Comparison of ENCODE assay signal across 28 mouse cellular contexts in the genomic region with DNA sequence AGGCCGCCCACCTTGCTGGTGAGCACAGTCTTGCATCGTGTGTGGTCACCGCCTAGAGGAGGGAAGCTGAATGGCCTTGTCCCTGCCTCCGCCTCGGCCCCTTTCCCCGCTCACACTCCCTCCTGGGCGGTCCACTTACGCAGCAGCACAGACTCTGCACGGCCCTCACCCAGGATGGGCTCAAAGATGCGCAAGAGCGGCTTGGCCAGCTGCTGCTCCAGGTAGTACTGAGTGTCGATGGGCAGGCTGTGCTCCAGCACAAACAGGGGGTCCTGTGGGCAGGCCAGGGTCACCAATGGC. TPM values are rescaled to one million over a fixed set of nuclear protein-coding genes. Genes with fewer than 3 reads are reported as not detected.
DNase-seq lines count a peak whose midpoint lies in the region; ATAC-seq and TF ChIP-seq lines count a peak whose summit lies in the region.
"Had no signal": no experiment of that assay in that cellular context is flagged by ENCODE, and none has a peak within 500 bp of the region (broad histone marks: within the 10 kb centered on the region; RNA-seq: fewer than 3 reads in every experiment).

No protein-coding gene starts in this region.

- H3K4me2 ChIP-seq in liver, embryonic 11.5 days, result no peak overlapping the region
- H3K4me2 ChIP-seq in liver, embryonic 12.5 days, result no peak overlapping the region
- H3K4me2 ChIP-seq in CH12.LX (ENCODE audit: insufficient read depth, low read depth, poor library complexity, severe bottlenecking), result peak overlapping the region; percentile 52
- H3K4me2 ChIP-seq in kidney, embryonic 14.5 days (replicated peaks; ENCODE audit: low read depth, low read length), result no peak overlapping the region
- H3K4me2 ChIP-seq: embryonic facial prominence, embryonic 13.5 days; forebrain, embryonic 12.5 days; forebrain, embryonic 15.5 days; heart, embryonic 12.5 days; heart, embryonic 15.5 days; hindbrain, embryonic 13.5 days; intestine, embryonic 15.5 days had no signal

- H3K79me2 ChIP-seq in CH12.LX (replicated peaks; ENCODE audit: control insufficient read depth, extremely low read depth, insufficient read depth, poor library complexity, severe bottlenecking), result peaks cover 10% of the 10 kb centered on the region

- no peak for TF ChIP-seq EP300 in CH12.LX (IDR thresholded peaks at IDR 0.05; ENCODE audit: low read length)

- no peaks in the 10 kb centered on the region for H3K9me3 ChIP-seq in liver, embryonic 11.5 days (ENCODE audit: control insufficient read depth, low read length)
- H3K9me3 ChIP-seq in liver, embryonic 12.5 days (replicated peaks), result no peaks in the 10 kb centered on the region
- no peaks in the 10 kb centered on the region for H3K9me3 ChIP-seq in CH12.LX (replicated peaks; ENCODE audit: low read length)
- H3K9me3 ChIP-seq in E14TG2a.4 (ENCODE audit: low read length), result no peaks in the 10 kb centered on the region
- H3K9me3 ChIP-seq in kidney, embryonic 14.5 days (ENCODE audit: control insufficient read depth, low read length), result no peaks in the 10 kb centered on the region
- H3K9me3 ChIP-seq: embryonic facial prominence, embryonic 10.5 days; embryonic facial prominence, embryonic 13.5 days; forebrain, embryonic 12.5 days; forebrain, embryonic 15.5 days; heart, embryonic 12.5 days; heart, embryonic 15.5 days; hindbrain, embryonic 10.5 days; hindbrain, embryonic 13.5 days; intestine, embryonic 15.5 days had no signal

- peaks cover 2% of the 10 kb centered on the region for H3K27me3 ChIP-seq in liver, embryonic 11.5 days (replicated peaks; ENCODE audit: control insufficient read depth, insufficient read depth, low read length)
- H3K27me3 ChIP-seq in liver, embryonic 12.5 days (replicated peaks), result peaks cover 11% of the 10 kb centered on the region; the same call in 1 of the 2 replicates
- no peaks in the 10 kb centered on the region for H3K27me3 ChIP-seq in CH12.LX (replicated peaks)
- peaks cover 5% of the 10 kb centered on the region; the same call in 1 of the 2 replicates for H3K27me3 ChIP-seq in E14TG2a.4 (ENCODE audit: insufficient read depth, low read length)
- no peaks in the 10 kb centered on the region for H3K27me3 ChIP-seq in splenic B cell, adult 2 months (ENCODE audit: control insufficient read depth, insufficient read depth, low read length, poor library complexity, severe bottlenecking)
- 0 out of 2 replicates have a peak, but pooled peaks cover 1% of the 10 kb centered on the region for H3K27me3 ChIP-seq in kidney, embryonic 14.5 days (ENCODE audit: control insufficient read depth, insufficient read depth, low read length)
- H3K27me3 ChIP-seq: forebrain, embryonic 15.5 days; intestine, embryonic 15.5 days had no signal

- ATAC-seq in liver, embryonic 11.5 days (replicated peaks; ENCODE audit: low FRiP score), result 0 out of 2 replicates have a peak, but pooled peaks have one; percentile 9
- no peak for ATAC-seq in liver, embryonic 12.5 days
- no peak for ATAC-seq in kidney, embryonic 14.5 days (ENCODE audit: low FRiP score, low TSS enrichment)
- ATAC-seq: CD4-positive, CD25-positive, alpha-beta regulatory T cell, adult 4 months; forebrain, embryonic 15.5 days; hindbrain, embryonic 16.5 days had no signal

- H3K4me3 ChIP-seq in liver, embryonic 11.5 days (ENCODE audit: low read depth, low read length), result no peak overlapping the region
- no peak overlapping the region for H3K4me3 ChIP-seq in liver, embryonic 12.5 days
- H3K4me3 ChIP-seq in CH12.LX (replicated peaks in 1 of 3; ENCODE audit: low read depth in 2 of 3, low read length in 2 of 3, poor library complexity in 1 of 3) (peak overlapping the region in 2 of 3 experiments; percentile 11 to 43), E14TG2a.4 (replicated peaks; ENCODE audit: low read length) (peak overlapping the region; percentile 59)
- no peak overlapping the region for H3K4me3 ChIP-seq in kidney, embryonic 14.5 days (ENCODE audit: low read length)
- H3K4me3 ChIP-seq: embryonic facial prominence, embryonic 10.5 days; embryonic facial prominence, embryonic 13.5 days; erythroblast, embryonic 14.5 days; forebrain, embryonic 12.5 days; forebrain, embryonic 15.5 days; heart, embryonic 12.5 days; heart, embryonic 15.5 days; hindbrain, embryonic 10.5 days; hindbrain, embryonic 13.5 days; intestine, embryonic 15.5 days had no signal

- dilution Hi-C loops in CH12.LX (cut with MboI; ENCODE audit: extremely low pct_ligation_motif_present, extremely low pct_unique_long_range_greater_than_20kb, low sequenced_read_pairs), result no loop called here

- TF ChIP-seq CTCF in CH12.LX (conservative IDR thresholded peaks at IDR 0.05 in 1 of 2, IDR thresholded peaks at IDR 0.05 in 1 of 2; ENCODE audit: low read depth in 2 of 2, low read length in 2 of 2) (no peak; a peak in 1 of 4 replicates), E14TG2a.4 (conservative IDR thresholded peaks at IDR 0.05; ENCODE audit: low read length) (no peak)

- no peak overlapping the region for H3K27ac ChIP-seq in liver, embryonic 11.5 days (ENCODE audit: low read depth, low read length)
- no peak overlapping the region for H3K27ac ChIP-seq in liver, embryonic 12.5 days
- H3K27ac ChIP-seq in CH12.LX (ENCODE audit: insufficient read depth, low read depth), result peak overlapping the region; percentile 98
- H3K27ac ChIP-seq in kidney, embryonic 14.5 days (ENCODE audit: low read depth, low read length), result no peak overlapping the region
- H3K27ac ChIP-seq: embryonic facial prominence, embryonic 10.5 days; embryonic facial prominence, embryonic 13.5 days; forebrain, embryonic 12.5 days; forebrain, embryonic 15.5 days; heart, embryonic 15.5 days; hindbrain, embryonic 10.5 days; hindbrain, embryonic 13.5 days; intestine, embryonic 15.5 days had no signal

- no peak overlapping the region for H3K9ac ChIP-seq in liver, embryonic 11.5 days (ENCODE audit: low read depth, low read length)
- H3K9ac ChIP-seq in liver, embryonic 12.5 days, result no peak overlapping the region
- no peak overlapping the region; the same call in 1 of the 2 replicates for H3K9ac ChIP-seq in CH12.LX (ENCODE audit: insufficient read depth, low read depth)
- no peak overlapping the region for H3K9ac ChIP-seq in kidney, embryonic 14.5 days (ENCODE audit: low read depth, low read length)
- H3K9ac ChIP-seq: embryonic facial prominence, embryonic 13.5 days; forebrain, embryonic 12.5 days; forebrain, embryonic 15.5 days; heart, embryonic 12.5 days; heart, embryonic 15.5 days; hindbrain, embryonic 13.5 days; intestine, embryonic 15.5 days had no signal

- no peaks in the 10 kb centered on the region; the same call in 1 of the 2 replicates for H3K4me1 ChIP-seq in liver, embryonic 11.5 days (replicated peaks; ENCODE audit: control insufficient read depth, insufficient read depth, low read length)
- H3K4me1 ChIP-seq in liver, embryonic 12.5 days, result peaks cover 15% of the 10 kb centered on the region
- H3K4me1 ChIP-seq in CH12.LX (ENCODE audit: control insufficient read depth in 1 of 2, insufficient read depth in 2 of 2), result peaks cover 53 to 69% of the 10 kb centered on the region in 2 experiments
- H3K4me1 ChIP-seq in E14TG2a.4 (replicated peaks; ENCODE audit: low read depth, low read length), result peaks cover 100% of the 10 kb centered on the region
- no peaks in the 10 kb centered on the region for H3K4me1 ChIP-seq in kidney, embryonic 14.5 days (ENCODE audit: control insufficient read depth, insufficient read depth, low read length)
- H3K4me1 ChIP-seq: embryonic facial prominence, embryonic 10.5 days; embryonic facial prominence, embryonic 13.5 days; forebrain, embryonic 12.5 days; forebrain, embryonic 15.5 days; hindbrain, embryonic 13.5 days; intestine, embryonic 15.5 days had no signal

- peaks cover 39% of the 10 kb centered on the region for H3K36me3 ChIP-seq in liver, embryonic 11.5 days (ENCODE audit: control insufficient read depth, insufficient read depth, low read length)
- H3K36me3 ChIP-seq in liver, embryonic 12.5 days, result peaks cover 68% of the 10 kb centered on the region
- H3K36me3 ChIP-seq in CH12.LX (replicated peaks in 1 of 2; ENCODE audit: control insufficient read depth in 1 of 2, insufficient read depth in 1 of 2, low read length in 1 of 2) (peaks cover 39 to 68% of the 10 kb centered on the region in 2 experiments), E14TG2a.4 (ENCODE audit: insufficient read depth, low read length) (peaks cover 70% of the 10 kb centered on the region)
- H3K36me3 ChIP-seq in splenic B cell, adult 2 months (ENCODE audit: control insufficient read depth, insufficient read depth, low read length, poor library complexity, severe bottlenecking), result peaks cover 23% of the 10 kb centered on the region
- peaks cover 61% of the 10 kb centered on the region for H3K36me3 ChIP-seq in kidney, embryonic 14.5 days (ENCODE audit: control insufficient read depth, insufficient read depth, low read length)

- no peak for TF ChIP-seq RAD21 in CH12.LX (IDR thresholded peaks at IDR 0.05; ENCODE audit: low read depth, low read length)

- no peak for DNase-seq in liver, embryonic 11.5 days (ENCODE audit: low spot score)
- peak; percentile 44 for DNase-seq in CH12.LX (ENCODE audit: extremely low read depth)
- DNase-seq in splenic B cell, adult 2 months (ENCODE audit: low read depth, low spot score), result peak; percentile 50
- DNase-seq: adrenal gland, adult 8-10 months; adrenal gland, postnatal 25 days; cerebellum, postnatal 14 days; gastrocnemius, postnatal 10 days; gastrocnemius, postnatal 36 days; heart, postnatal 10 days; heart, postnatal 36 days had no signal

- no peak for TF ChIP-seq POLR2A in CH12.LX (IDR thresholded peaks at IDR 0.05; ENCODE audit: low read depth, low read length)

- WGBS in liver, embryonic 11.5 days, result 84% methylated on average over 12 of the region's 12 CpGs
- WGBS in liver, embryonic 12.5 days (ENCODE audit: insufficient replicate concordance), result 88% methylated on average over 12 of the region's 12 CpGs
- WGBS in kidney, embryonic 14.5 days, result 84% methylated on average over 12 of the region's 12 CpGs

- in situ Hi-C loops in CH12.LX (cut with MboI; ENCODE audit: low pct_ligation_motif_present, low pct_unique_long_range_greater_than_20kb, low sequenced_read_pairs), result no loop called here

RNA-seq across cellular contexts. Expression of a gene that starts 1.8 kb away (rescaled TPM):
- polyA plus RNA-seq in liver, embryonic 11.5 days (2014; fragmentation: Nextera tagmentation; extraction: Ambion mirVana), result 0.05 TPM in 1 of 2 replicates, not detected in the other
- 0.08 TPM in 1 of 2 replicates, not detected in the other for polyA plus RNA-seq in liver, embryonic 12.5 days (2016; fragmentation: Nextera tagmentation; extraction: Ambion mirVana)
- total RNA-seq in CH12.LX (2012; rRNA removed) (135 and 200 TPM in 2 replicates), CH12.LX (2014; rRNA removed) (162 and 194 TPM in 2 replicates)
- 279 and 336 TPM in 2 replicates for polyA plus RNA-seq in CH12.LX (2012; ENCODE audit: insufficient read length, low read depth)
- polyA plus RNA-seq in kidney, embryonic 14.5 days (2014; fragmentation: Nextera tagmentation; extraction: Ambion mirVana), result not detected in 2 replicates
- total RNA-seq: gastrocnemius, postnatal 36 days; granulocyte monocyte progenitor cell, adult 5-6 weeks had no signal
- polyA plus RNA-seq: embryonic facial prominence, embryonic 10.5 days; forebrain, embryonic 12.5 days; forebrain, embryonic 15.5 days; heart, embryonic 12.5 days; hindbrain, embryonic 10.5 days; hindbrain, embryonic 13.5 days; hindbrain, embryonic 16.5 days had no signal

RNA-seq across cellular contexts. Expression of a gene that starts 9.2 kb away (rescaled TPM):
- not detected in 2 replicates for polyA plus RNA-seq in liver, embryonic 11.5 days (2014; fragmentation: Nextera tagmentation; extraction: Ambion mirVana)
- not detected in 2 replicates for polyA plus RNA-seq in liver, embryonic 12.5 days (2016; fragmentation: Nextera tagmentation; extraction: Ambion mirVana)
- total RNA-seq in CH12.LX (2012; rRNA removed) (3.0 and 5.0 TPM in 2 replicates), CH12.LX (2014; rRNA removed) (2.0 TPM in 2 replicates)
- polyA plus RNA-seq in CH12.LX (2012; ENCODE audit: insufficient read length, low read depth), result 8.3 and 8.6 TPM in 2 replicates
- 0.06 and 0.18 TPM in 2 replicates for polyA plus RNA-seq in kidney, embryonic 14.5 days (2014; fragmentation: Nextera tagmentation; extraction: Ambion mirVana)
- total RNA-seq: adrenal gland, postnatal 25 days; granulocyte monocyte progenitor cell, adult 5-6 weeks; MEL had no signal
- polyA plus RNA-seq: C2C12; CD4-positive, CD25-positive, alpha-beta regulatory T cell, adult 4 months; erythroblast, embryonic 14.5 days had no signal

RNA-seq across cellular contexts. Expression of a gene that starts 15.0 kb away (rescaled TPM):
- polyA plus RNA-seq in liver, embryonic 11.5 days (2014; fragmentation: Nextera tagmentation; extraction: Ambion mirVana), result 119 and 128 TPM in 2 replicates
- 94.2 and 94.3 TPM in 2 replicates for polyA plus RNA-seq in liver, embryonic 12.5 days (2016; fragmentation: Nextera tagmentation; extraction: Ambion mirVana)
- 103 and 131 TPM in 2 replicates for total RNA-seq in CH12.LX (2012; rRNA removed)
- 44.2 and 49.3 TPM in 2 replicates for total RNA-seq in CH12.LX (2014; rRNA removed)
- 61.4 and 67.6 TPM in 2 replicates for polyA plus RNA-seq in CH12.LX (2012; ENCODE audit: insufficient read length, low read depth)
- 51.6 and 69.5 TPM in 2 replicates for polyA plus RNA-seq in kidney, embryonic 14.5 days (2014; fragmentation: Nextera tagmentation; extraction: Ambion mirVana)

RNA-seq across cellular contexts. Expression of a gene that starts 20.1 kb away (rescaled TPM):
- polyA plus RNA-seq in liver, embryonic 11.5 days (2014; fragmentation: Nextera tagmentation; extraction: Ambion mirVana), result 65.6 and 69.2 TPM in 2 replicates
- polyA plus RNA-seq in liver, embryonic 12.5 days (2016; fragmentation: Nextera tagmentation; extraction: Ambion mirVana), result 51.9 and 54.1 TPM in 2 replicates
- total RNA-seq in CH12.LX (2012; rRNA removed), result 36.8 and 50.0 TPM in 2 replicates
- total RNA-seq in CH12.LX (2014; rRNA removed), result 13.9 and 14.2 TPM in 2 replicates
- 40.5 and 43.8 TPM in 2 replicates for polyA plus RNA-seq in CH12.LX (2012; ENCODE audit: insufficient read length, low read depth)
- polyA plus RNA-seq in kidney, embryonic 14.5 days (2014; fragmentation: Nextera tagmentation; extraction: Ambion mirVana), result 69.1 and 69.8 TPM in 2 replicates

RNA-seq across cellular contexts. Expression of a gene that starts 37.3 kb away (rescaled TPM):
- polyA plus RNA-seq in liver, embryonic 11.5 days (2014; fragmentation: Nextera tagmentation; extraction: Ambion mirVana), result 4.7 and 5.9 TPM in 2 replicates
- 2.8 and 3.3 TPM in 2 replicates for polyA plus RNA-seq in liver, embryonic 12.5 days (2016; fragmentation: Nextera tagmentation; extraction: Ambion mirVana)
- total RNA-seq in CH12.LX (2012; rRNA removed) (1.2 and 1.3 TPM in 2 replicates), CH12.LX (2014; rRNA removed) (not detected in 2 replicates)
- 0.33 and 0.39 TPM in 2 replicates for polyA plus RNA-seq in CH12.LX (2012; ENCODE audit: insufficient read length, low read depth)
- polyA plus RNA-seq in kidney, embryonic 14.5 days (2014; fragmentation: Nextera tagmentation; extraction: Ambion mirVana), result 13.2 and 16.6 TPM in 2 replicates

Comparison
In these comparisons a context has a peak if more than half of its experiments do, and no peak if none do; other contexts are left out.
1. H3K4me3 ChIP-seq: peak in CH12.LX (2 of 3) and E14TG2a.4 (single experiment); none in liver, embryonic 11.5 days (single experiment), liver, embryonic 12.5 days (single experiment) and kidney, embryonic 14.5 days (single experiment).
2. RNA of a gene that starts 1.8 kb away (polyA plus RNA-seq): 279 to 336 TPM in CH12.LX; 0.05 TPM in liver, embryonic 11.5 days, 0.08 TPM in liver, embryonic 12.5 days and not detected in kidney, embryonic 14.5 days; every median in the first group is over 100 times any median in the second.